Mouse (Mus musculus) stomach, adult 2 months (tissue): ENCODE results near the gene Bbs1. TPM values are rescaled to one million over a fixed set of nuclear protein-coding genes. Genes with fewer than 3 reads are reported as not detected.

Experiments
- polyA plus RNA-seq: library from polyadenylated mRNA; depleted of rRNA; stranded (reverse); fragments of >200 nt; gene quantifications from 2 replicates; pipeline ENCODE4 v1.2.3, GENCODE M21; 2012; rRNA removed

Gene Bbs1
- polyA plus RNA-seq, result 1.3 and 1.4 TPM in 2 replicates

GRCm38 (mm10) chr19:4905979-4906794 is at the start of gene Bbs1:
TSS of gene Bbs1 (minus strand) at chr19:4906628.

GRCm38 (mm10) chr19:4942551-4943252 is 36.3 kb upstream of the Bbs1 start, which contains the start of gene Peli3:
TSS of gene Peli3 (minus strand) at chr19:4943127.

GRCm38 (mm10) chr19:4927904-4928531 is 21.6 kb upstream of the Bbs1 start, which contains the start of gene Dpp3:
TSS of gene Dpp3 (minus strand) at chr19:4928287.

GRCm38 (mm10) chr19:4878405-4879323 is 27.8 kb downstream of the Bbs1 start, which contains the start of gene Zdhhc24:
TSS of gene Zdhhc24 (plus strand) at chr19:4878668.

GRCm38 (mm10) chr19:4877785-4878184 is 28.6 kb downstream of the Bbs1 start, which contains the start of gene Actn3:
TSS of gene Actn3 (minus strand) at chr19:4877909.

GRCm38 (mm10) chr19:4854552-4855469 is 51.6 kb downstream of the Bbs1 start, which contains the start of gene Ctsf:
TSS of gene Ctsf (plus strand) at chr19:4855130.

GRCm38 (mm10) chr19:4839149-4839548 is 67.3 kb downstream of the Bbs1 start, which contains the start of the genes Ccs and Ccdc87:
TSS of gene Ccs (minus strand) at chr19:4839332.
TSS of gene Ccdc87 (plus strand) at chr19:4839366.

Other genes starting within 250 kb of the Bbs1 start
- 0.28 TPM in 1 of 2 replicates, not detected in the other for gene Gm960, start 208.0 kb downstream of the Bbs1 start, polyA plus RNA-seq
- gene Sptbn2, start 195.5 kb downstream of the Bbs1 start, polyA plus RNA-seq, result 2.7 and 2.8 TPM in 2 replicates
- 1.8 and 1.9 TPM in 2 replicates for gene Rbm4b, start 150.1 kb downstream of the Bbs1 start, polyA plus RNA-seq
- 7.1 and 8.2 TPM in 2 replicates for gene Rbm4, start 112.7 kb downstream of the Bbs1 start, polyA plus RNA-seq
- gene Gm21992, start 95.0 kb downstream of the Bbs1 start, polyA plus RNA-seq, result 10.9 and 14.2 TPM in 2 replicates
- gene Rbm14, start 95.0 kb downstream of the Bbs1 start, polyA plus RNA-seq, result 32.4 and 33.3 TPM in 2 replicates
- 23.8 and 24.3 TPM in 2 replicates for gene Ccs, start 67.3 kb downstream of the Bbs1 start, polyA plus RNA-seq
- 0.02 TPM in 1 of 2 replicates, not detected in the other for gene Ccdc87, start 67.3 kb downstream of the Bbs1 start, polyA plus RNA-seq
- gene Ctsf, start 51.5 kb downstream of the Bbs1 start, polyA plus RNA-seq, result 45.7 and 55.3 TPM in 2 replicates
- 1.5 and 5.9 TPM in 2 replicates for gene Actn3, start 28.7 kb downstream of the Bbs1 start, polyA plus RNA-seq
- gene Zdhhc24, start 28.0 kb downstream of the Bbs1 start, polyA plus RNA-seq, result 12.6 and 15.1 TPM in 2 replicates
- gene Dpp3, start 21.7 kb upstream of the Bbs1 start, polyA plus RNA-seq, result 105 and 113 TPM in 2 replicates
- 2.4 and 2.7 TPM in 2 replicates for gene Peli3, start 36.5 kb upstream of the Bbs1 start, polyA plus RNA-seq
- 5.0 and 6.0 TPM in 2 replicates for gene Mrpl11, start 55.5 kb upstream of the Bbs1 start, polyA plus RNA-seq
- 2.9 and 3.7 TPM in 2 replicates for gene Npas4, start 83.7 kb upstream of the Bbs1 start, polyA plus RNA-seq
- 4.5 and 5.5 TPM in 2 replicates for gene Slc29a2, start 117.2 kb upstream of the Bbs1 start, polyA plus RNA-seq
- 9.1 and 12.1 TPM in 2 replicates for gene B4gat1, start 132.2 kb upstream of the Bbs1 start, polyA plus RNA-seq
- gene AC124502.3, start 132.3 kb upstream of the Bbs1 start, polyA plus RNA-seq, result 0.42 and 2.6 TPM in 2 replicates
- gene Brms1, start 134.7 kb upstream of the Bbs1 start, polyA plus RNA-seq, result 70.6 and 73.0 TPM in 2 replicates
- 15.4 and 15.8 TPM in 2 replicates for gene Rin1, start 143.9 kb upstream of the Bbs1 start, polyA plus RNA-seq
- gene Cd248, start 161.4 kb upstream of the Bbs1 start, polyA plus RNA-seq, result 17.7 and 19.4 TPM in 2 replicates
- gene Tmem151a, start 178.9 kb upstream of the Bbs1 start, polyA plus RNA-seq, result 55.2 and 81.3 TPM in 2 replicates
- 124 and 160 TPM in 2 replicates for gene Yif1a, start 181.9 kb upstream of the Bbs1 start, polyA plus RNA-seq
- 1.8 and 2.7 TPM in 2 replicates for gene Cnih2, start 191.9 kb upstream of the Bbs1 start, polyA plus RNA-seq
- gene Rab1b, start 200.4 kb upstream of the Bbs1 start, polyA plus RNA-seq, result 130 and 151 TPM in 2 replicates
- gene Klc2, start 211.9 kb upstream of the Bbs1 start, polyA plus RNA-seq, result 22.3 and 26.2 TPM in 2 replicates